Mouse (Mus musculus): ENCODE measurements around the gene Gm34302. TPM values are rescaled to one million over a fixed set of nuclear protein-coding genes. Genes with fewer than 3 reads are reported as not detected.

The Gm34302 gene
- polyA plus RNA-seq, 1 experiment = not detected

DNA sequence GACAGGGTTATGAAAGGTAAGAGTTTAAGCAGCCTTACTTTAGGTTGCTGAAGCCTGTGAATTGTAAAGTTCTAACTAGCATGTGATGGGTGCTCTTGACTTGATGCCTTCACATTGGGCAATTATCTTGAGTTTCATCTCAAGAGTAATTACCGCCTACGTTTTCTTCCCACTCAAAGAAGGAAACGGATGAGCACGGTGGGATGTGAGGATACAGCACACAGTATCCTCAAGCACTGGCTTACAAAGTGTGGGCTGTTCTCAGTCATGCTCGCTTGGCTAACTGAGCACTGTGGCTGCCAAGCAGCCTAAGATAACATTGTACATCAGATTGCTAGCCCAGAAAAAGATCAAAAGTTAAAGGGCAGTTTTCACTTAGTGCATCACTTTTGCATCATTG, 20.8 kb upstream of the Gm34302 start:
- H3K27ac ChIP-seq (ENCODE audit: insufficient read depth, low read length) = no peak overlapping the region
- H3K36me3 ChIP-seq (ENCODE audit: control insufficient read depth, insufficient read depth, low read length) = no peaks in the 10 kb centered on the region
- WGBS = 82% methylated on average over 5 of the region's 5 CpGs
- H3K4me1 ChIP-seq (ENCODE audit: control insufficient read depth, insufficient read depth, insufficient read length) = no peaks in the 10 kb centered on the region
- no peak for TF ChIP-seq CTCF (IDR thresholded peaks at IDR 0.05; ENCODE audit: extremely low read depth, insufficient read depth, insufficient read length, insufficient replicate concordance)
- H3K4me3 ChIP-seq (ENCODE audit: extremely low read depth, insufficient read depth, insufficient read length) = no peak overlapping the region
- no peak for DNase-seq (ENCODE audit: low read depth in 1 of 2, low spot score in 2 of 2)
- no peaks in the 10 kb centered on the region for H3K27me3 ChIP-seq (ENCODE audit: control insufficient read depth, insufficient read depth, low read length)

DNA sequence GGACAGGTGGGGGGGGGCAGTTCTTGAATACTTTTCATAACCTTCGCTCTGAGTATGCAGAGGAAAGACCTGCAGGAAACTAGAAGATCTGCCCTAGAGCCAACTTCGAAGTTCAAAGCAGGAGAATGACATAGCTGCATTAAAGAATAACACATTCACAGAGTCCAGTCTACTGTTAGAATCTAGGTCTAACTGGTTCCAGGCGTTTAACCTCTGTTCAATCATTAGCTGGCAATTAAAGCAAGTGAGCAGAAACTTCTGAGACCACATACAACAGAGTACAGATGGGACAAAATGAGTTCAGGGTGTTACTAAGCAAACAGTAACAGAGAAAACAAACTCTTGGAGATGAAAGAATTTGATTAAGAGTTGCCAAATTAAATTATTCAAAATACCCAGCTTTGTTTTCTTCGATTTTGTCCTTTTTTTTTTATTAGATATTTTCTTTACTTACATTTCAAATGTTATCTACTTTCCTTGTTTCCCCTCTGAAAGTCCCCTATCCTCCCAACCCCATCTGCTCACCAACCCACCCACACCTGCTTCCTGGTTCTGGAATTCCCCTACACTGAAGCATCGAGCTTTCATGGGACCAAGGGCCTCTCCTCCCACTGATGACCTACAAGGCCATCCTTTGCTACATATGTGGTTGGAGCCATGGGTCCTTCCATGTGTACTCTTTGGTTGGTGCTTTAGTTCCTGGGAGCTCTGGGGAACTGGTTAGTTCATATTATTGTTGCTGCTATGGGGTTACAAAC, 11.1 kb upstream of the Gm34302 start:
- 68% methylated on average over 5 of the region's 5 CpGs for WGBS
- TF ChIP-seq POLR2A (IDR thresholded peaks at IDR 0.05; ENCODE audit: low read depth, low read length) (no peak), CTCF (IDR thresholded peaks at IDR 0.05; ENCODE audit: extremely low read depth, insufficient read depth, insufficient read length, insufficient replicate concordance) (no peak)
- Histone ChIP-seq H3K27me3 (ENCODE audit: control insufficient read depth, insufficient read depth, low read length) (no peaks in the 10 kb centered on the region), H3K27ac (ENCODE audit: insufficient read depth, low read length) (no peak overlapping the region), H3K4me3 (ENCODE audit: extremely low read depth, insufficient read depth, insufficient read length) (no peak overlapping the region), H3K36me3 (ENCODE audit: control insufficient read depth, insufficient read depth, low read length) (no peaks in the 10 kb centered on the region), H3K4me1 (ENCODE audit: control insufficient read depth, insufficient read depth, insufficient read length) (no peaks in the 10 kb centered on the region)
- no peak for DNase-seq (ENCODE audit: low read depth in 1 of 2, low spot score in 2 of 2)

DNA sequence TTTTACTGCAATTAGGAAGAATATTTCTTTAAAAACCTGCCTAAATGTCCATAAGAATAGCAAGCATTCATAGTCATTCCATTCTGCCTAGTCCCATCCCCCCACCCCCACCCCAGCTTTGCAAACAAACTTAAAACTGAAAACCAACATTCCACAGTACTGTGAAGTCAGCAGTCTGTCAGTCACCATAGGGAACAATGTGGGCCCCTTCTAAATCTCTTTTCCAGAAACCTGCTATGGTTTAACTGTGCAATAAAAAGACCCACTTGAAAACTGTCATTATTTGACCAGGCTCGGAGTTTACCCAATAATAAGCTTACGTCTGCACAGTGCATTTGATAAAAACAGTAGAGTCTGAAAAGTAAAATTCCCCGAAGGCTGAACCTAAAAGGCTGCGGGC, 9.9 kb upstream of the Gm34302 start:
- Histone ChIP-seq H3K27ac (ENCODE audit: insufficient read depth, low read length) (no peak overlapping the region), H3K36me3 (ENCODE audit: control insufficient read depth, insufficient read depth, low read length) (no peaks in the 10 kb centered on the region), H3K4me3 (ENCODE audit: extremely low read depth, insufficient read depth, insufficient read length) (no peak overlapping the region), H3K4me1 (ENCODE audit: control insufficient read depth, insufficient read depth, insufficient read length) (no peaks in the 10 kb centered on the region), H3K27me3 (ENCODE audit: control insufficient read depth, insufficient read depth, low read length) (no peaks in the 10 kb centered on the region)
- no peak for DNase-seq (ENCODE audit: low read depth in 1 of 2, low spot score in 2 of 2)
- TF ChIP-seq POLR2A (IDR thresholded peaks at IDR 0.05; ENCODE audit: low read depth, low read length) = no peak
- 85% methylated on average over 4 of the region's 4 CpGs for WGBS

DNA sequence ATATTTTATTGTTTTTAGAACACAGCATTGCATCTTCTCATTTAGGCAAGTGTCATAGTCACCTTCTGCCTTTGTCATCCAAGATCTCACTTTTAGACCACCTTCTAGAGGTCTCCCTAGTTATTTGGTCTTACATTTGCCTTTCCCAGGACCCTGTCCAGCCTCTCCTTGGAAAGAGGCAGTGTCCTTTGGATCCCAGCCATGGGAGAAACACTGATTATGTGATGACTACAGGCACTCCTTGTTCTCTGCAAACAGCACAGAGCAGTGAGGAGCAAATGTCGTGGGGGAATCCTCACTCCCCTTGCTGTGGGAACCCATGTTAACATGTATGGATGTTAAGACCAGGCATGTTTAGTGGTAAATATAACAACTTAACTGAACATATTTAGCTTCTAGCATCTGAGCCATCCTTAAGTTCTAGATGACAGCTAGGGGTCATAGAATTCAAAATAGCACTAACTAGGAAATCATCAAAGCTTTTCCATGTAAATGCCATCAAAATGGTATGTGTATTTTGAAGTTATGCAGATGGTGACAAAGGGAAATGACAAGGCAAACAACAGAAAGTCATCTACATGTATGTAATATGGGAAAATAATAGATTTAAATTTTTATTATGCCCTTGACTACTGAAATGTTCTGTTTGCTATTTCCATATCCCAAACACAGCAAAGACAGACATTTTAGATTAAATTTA, 43.1 kb downstream of the Gm34302 start:
- no peak for TF ChIP-seq POLR2A (IDR thresholded peaks at IDR 0.05; ENCODE audit: low read depth, low read length)
- TF ChIP-seq CTCF (IDR thresholded peaks at IDR 0.05; ENCODE audit: extremely low read depth, insufficient read depth, insufficient read length, insufficient replicate concordance) = no peak
- Histone ChIP-seq H3K4me3 (ENCODE audit: extremely low read depth, insufficient read depth, insufficient read length) (no peak overlapping the region), H3K36me3 (ENCODE audit: control insufficient read depth, insufficient read depth, low read length) (no peaks in the 10 kb centered on the region), H3K27ac (ENCODE audit: insufficient read depth, low read length) (no peak overlapping the region), H3K27me3 (ENCODE audit: control insufficient read depth, insufficient read depth, low read length) (no peaks in the 10 kb centered on the region), H3K4me1 (ENCODE audit: control insufficient read depth, insufficient read depth, insufficient read length) (no peaks in the 10 kb centered on the region)
- DNase-seq (ENCODE audit: low read depth in 1 of 2, low spot score in 2 of 2) = no peak
- 79% methylated on average over 1 of the region's 1 CpGs for WGBS

- Histone ChIP-seq H3K27me3 (ENCODE audit: control insufficient read depth, insufficient read depth, low read length) (no peaks in the 10 kb centered on the region), H3K27ac (ENCODE audit: insufficient read depth, low read length) (no peak overlapping the region), H3K4me3 (ENCODE audit: extremely low read depth, insufficient read depth, insufficient read length) (no peak overlapping the region), H3K4me1 (ENCODE audit: control insufficient read depth, insufficient read depth, insufficient read length) (no peaks in the 10 kb centered on the region), H3K36me3 (ENCODE audit: control insufficient read depth, insufficient read depth, low read length) (no peaks in the 10 kb centered on the region)
- TF ChIP-seq POLR2A (IDR thresholded peaks at IDR 0.05; ENCODE audit: low read depth, low read length) (no peak), CTCF (IDR thresholded peaks at IDR 0.05; ENCODE audit: extremely low read depth, insufficient read depth, insufficient read length, insufficient replicate concordance) (no peak)
- no peak for DNase-seq (ENCODE audit: low read depth in 1 of 2, low spot score in 2 of 2)
- WGBS = 87% methylated on average over 2 of the region's 2 CpGs
Measured at GRCm38 (mm10) chr3:63439738-63440137, 43.9 kb downstream of the Gm34302 start.

GRCm38 (mm10) chr3:63438898-63439297, 44.8 kb downstream of the Gm34302 start:
- no peaks in the 10 kb centered on the region for H3K27me3 ChIP-seq (ENCODE audit: control insufficient read depth, insufficient read depth, low read length)
- TF ChIP-seq POLR2A (IDR thresholded peaks at IDR 0.05; ENCODE audit: low read depth, low read length) (no peak), CTCF (IDR thresholded peaks at IDR 0.05; ENCODE audit: extremely low read depth, insufficient read depth, insufficient read length, insufficient replicate concordance) (no peak)
- no peak for DNase-seq (ENCODE audit: low read depth in 1 of 2, low spot score in 2 of 2)
- no peak overlapping the region for H3K27ac ChIP-seq (ENCODE audit: insufficient read depth, low read length)
- no peak overlapping the region for H3K4me3 ChIP-seq (ENCODE audit: extremely low read depth, insufficient read depth, insufficient read length)
- 87% methylated on average over 3 of the region's 3 CpGs for WGBS
- H3K36me3 ChIP-seq (ENCODE audit: control insufficient read depth, insufficient read depth, low read length) = no peaks in the 10 kb centered on the region
- no peaks in the 10 kb centered on the region for H3K4me1 ChIP-seq (ENCODE audit: control insufficient read depth, insufficient read depth, insufficient read length)

Other genes with a start within 250 kb of the Gm34302 start
- 0.64 and 0.74 TPM in 2 replicates for gene Mme, start 242.3 kb downstream of the Gm34302 start, polyA plus RNA-seq (2012; rRNA removed)